Mouse (Mus musculus): Measurements from ENCODE around the gene Ube2s.

GRCm38 (mm10) chr7:4795767-4796433, 16.5 kb downstream of the Ube2s start:
- TF ChIP-seq POLR2A (IDR thresholded peaks at IDR 0.05; ENCODE audit: borderline replicate concordance, extremely low read depth, insufficient read depth, insufficient read length, poor library complexity, severe bottlenecking) (no peak), CTCF (IDR thresholded peaks at IDR 0.05; ENCODE audit: borderline replicate concordance, extremely low read depth, insufficient read depth, insufficient read length) (peak; percentile 58; the same call in 1 of the 2 replicates)

Data from brain, embryonic 14.5 days (tissue).